Mouse (Mus musculus) kidney, embryonic 16.5 days (tissue): Measurements from ENCODE around the gene Rpl21. TPM values are rescaled to one million over a fixed set of nuclear protein-coding genes. Genes with fewer than 3 reads are reported as not detected.

Source experiments
- ATAC-seq: fragments of 200-750 bp; cut with Nextera tagmentation; 2 replicates; pipeline ENCODE4 v1.8.0; 2017; ENCODE audit warnings: moderate TSS enrichment; ENCODE audit not compliant: low FRiP score, low TSS enrichment
- H3K27ac ChIP-seq: fragments of 300-500 bp; sonication (generic); 2 replicates; pipeline ENCODE4 v1.5.1; 2014; ENCODE audit warnings: low read length
- H3K27me3 ChIP-seq: fragments of 300-500 bp; sonication (generic); 2 replicates; pipeline ENCODE4 v1.6.1; 2014; ENCODE audit warnings: low read length, control low read depth, mixed read lengths; ENCODE audit not compliant: insufficient read depth
- H3K36me3 ChIP-seq: fragments of 300-500 bp; sonication (generic); 2 replicates; pipeline ENCODE4 v1.6.1; 2014; ENCODE audit warnings: low read length, control low read depth, mixed read lengths; ENCODE audit not compliant: insufficient read depth
- H3K4me1 ChIP-seq: fragments of 300-500 bp; sonication (generic); 2 replicates; pipeline ENCODE4 v1.6.1; 2014; ENCODE audit warnings: low read length, control low read depth, mixed read lengths; ENCODE audit not compliant: insufficient read depth
- H3K4me2 ChIP-seq: fragments of 300-500 bp; sonication (generic); replicated peaks from 2 replicates; pipeline ENCODE4 v1.6.1; 2014; ENCODE audit warnings: low read depth, low read length
- H3K4me3 ChIP-seq: fragments of 300-500 bp; sonication (generic); 2 replicates; pipeline ENCODE4 v1.5.1; 2014; ENCODE audit warnings: mild to moderate bottlenecking, low read length
- H3K9ac ChIP-seq: fragments of 300-500 bp; sonication (generic); replicated peaks from 2 replicates; pipeline ENCODE4 v1.6.1; 2014; ENCODE audit warnings: low read length
- H3K9me3 ChIP-seq: fragments of 300-500 bp; sonication (generic); 2 replicates; pipeline ENCODE4 v1.6.1; 2016; ENCODE audit warnings: low read length, control low read depth
- WGBS: fragments of 180-500 bp; shearing (Covaris S2); extraction: QIAGEN DNeasy Blood & Tissue Kit; methylation state at CpG from one replicate; pipeline ENCODE4 v1.1.7; 2014; 5-methylcytosine and 5-hydroxymethylcytosine counted together
- polyA plus RNA-seq: library from polyadenylated mRNA; unstranded; fragments of >200 nt; fragmentation: Nextera tagmentation; extraction: Ambion mirVana; gene quantifications from 2 replicates; pipeline ENCODE4 v1.2.1, GENCODE M21; 2015

The Rpl21 gene
- polyA plus RNA-seq, 1 experiment from 2014 or later: 459 TPM

DNA sequence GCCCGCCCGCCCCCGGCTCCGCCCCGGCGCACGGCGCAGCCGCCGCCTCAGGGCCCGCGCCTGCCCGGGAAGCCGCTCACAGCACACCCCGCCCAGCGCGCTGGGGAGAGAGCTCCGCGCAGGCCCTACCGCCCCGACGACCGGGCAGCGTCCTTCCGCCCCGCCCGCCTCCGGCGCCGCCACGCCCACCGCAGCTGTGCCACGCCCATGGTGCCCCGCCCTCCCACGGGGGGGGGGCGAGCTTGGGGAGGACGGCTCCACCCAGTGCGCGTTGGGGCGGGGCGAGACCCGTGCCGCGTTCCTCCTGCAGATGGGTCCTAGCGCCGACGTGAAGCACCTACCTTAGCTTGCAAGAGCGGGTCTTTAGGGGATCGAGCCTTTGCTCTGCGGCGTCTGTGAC is 37.8 kb upstream of the Rpl21 start, which contains the start of gene Usp12:
TSS of gene Usp12 (minus strand) at position 154 of the 400 bp plus-strand sequence.
- Histone ChIP-seq H3K4me2 (peak within 1 kb of the TSS; percentile 79), H3K4me1 (peaks cover 38% of the 10 kb centered on the region), H3K27ac (peak within 1 kb of the TSS; percentile 94), H3K9me3 (no peaks in the 10 kb centered on the region), H3K4me3 (peak within 1 kb of the TSS; percentile 98), H3K9ac (peak within 1 kb of the TSS; percentile 97), H3K27me3 (no peaks in the 10 kb centered on the region), H3K36me3 (no peaks in the 10 kb centered on the region)
- peak; percentile 98 for ATAC-seq
- under 1% methylated on average over 31 of the region's 51 CpGs for WGBS

DNA sequence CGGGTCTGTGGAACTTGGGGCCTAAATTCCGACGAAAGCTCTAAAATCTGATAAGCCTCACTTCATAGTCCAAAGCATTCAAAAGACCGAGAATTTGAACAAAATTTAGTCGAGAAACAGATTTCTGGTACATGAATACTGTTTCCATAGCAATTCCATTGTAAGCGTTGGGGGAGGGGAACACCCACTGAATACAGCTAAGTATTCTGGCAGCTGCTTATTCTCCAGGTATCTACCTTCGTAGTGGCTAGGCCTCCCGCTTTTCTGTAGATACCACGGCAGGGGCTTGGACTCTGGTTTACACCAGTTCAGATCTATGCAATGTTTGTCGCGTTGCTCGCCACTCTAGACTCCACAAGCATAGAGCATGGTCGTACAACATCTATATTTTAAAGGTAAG is 37.0 kb upstream of the Rpl21 start:
- no peak overlapping the region for H3K4me2 ChIP-seq
- H3K4me3 ChIP-seq: no peak overlapping the region
- peaks cover 30% of the 10 kb centered on the region for H3K4me1 ChIP-seq
- H3K36me3 ChIP-seq: no peaks in the 10 kb centered on the region
- no peak for ATAC-seq
- no peaks in the 10 kb centered on the region for H3K27me3 ChIP-seq
- WGBS: 76% methylated on average over 13 of the region's 13 CpGs
- H3K9me3 ChIP-seq: no peaks in the 10 kb centered on the region
- H3K9ac ChIP-seq: no peak overlapping the region
- H3K27ac ChIP-seq: no peak overlapping the region

DNA sequence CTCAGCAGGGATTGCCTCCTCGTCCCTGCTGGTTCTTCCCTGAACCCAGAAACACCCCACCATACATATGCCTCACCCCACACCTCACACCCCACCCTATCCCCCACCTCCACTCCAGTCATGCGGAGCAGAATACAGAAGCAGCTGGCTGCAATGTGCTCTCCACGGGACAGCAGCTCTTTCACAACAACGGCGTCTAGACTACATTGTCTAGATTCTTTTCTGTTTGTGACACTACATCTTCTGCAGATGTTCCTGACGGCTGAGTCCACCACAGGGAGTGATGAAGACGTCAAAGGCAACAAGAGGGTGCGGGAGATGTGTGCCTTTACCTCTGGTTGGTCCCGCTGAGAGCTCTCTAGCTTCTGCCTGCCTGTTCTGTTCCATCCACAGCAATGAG is 34.7 kb upstream of the Rpl21 start:
- peaks cover 7% of the 10 kb centered on the region for H3K9me3 ChIP-seq
- H3K4me1 ChIP-seq: peaks cover 10% of the 10 kb centered on the region
- ATAC-seq: no peak
- no peak overlapping the region for H3K9ac ChIP-seq
- H3K4me3 ChIP-seq: no peak overlapping the region
- WGBS: 50% methylated on average over 9 of the region's 9 CpGs
- H3K36me3 ChIP-seq: no peaks in the 10 kb centered on the region
- no peaks in the 10 kb centered on the region for H3K27me3 ChIP-seq
- H3K27ac ChIP-seq: no peak overlapping the region
- no peak overlapping the region for H3K4me2 ChIP-seq

DNA sequence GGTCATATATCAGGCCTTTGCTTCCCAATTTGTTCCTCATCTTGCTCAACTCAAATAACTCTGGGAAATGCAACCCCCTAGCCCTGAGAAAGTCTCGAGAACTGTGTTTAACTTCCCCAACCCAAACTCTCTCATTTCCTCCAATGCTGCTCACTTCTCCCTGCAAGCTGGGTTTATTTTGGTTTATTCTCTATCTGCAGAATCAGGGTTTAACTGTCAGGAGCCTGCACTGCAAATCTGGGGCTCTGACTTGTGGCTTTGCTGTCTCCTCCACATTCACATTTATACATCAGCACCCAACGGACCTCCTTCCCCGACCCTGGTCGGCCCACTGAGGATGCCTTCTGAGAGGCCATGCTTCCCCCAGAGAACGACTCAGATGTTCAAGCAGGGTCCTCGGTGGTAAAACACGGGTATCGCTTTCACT is 26.7 kb upstream of the Rpl21 start:
- H3K4me3 ChIP-seq: no peak overlapping the region
- no peaks in the 10 kb centered on the region for H3K4me1 ChIP-seq
- 49% methylated on average over 8 of the region's 8 CpGs for WGBS
- no peaks in the 10 kb centered on the region for H3K27me3 ChIP-seq
- ATAC-seq: no peak
- no peaks in the 10 kb centered on the region for H3K36me3 ChIP-seq
- H3K27ac ChIP-seq: no peak overlapping the region
- no peak overlapping the region for H3K4me2 ChIP-seq
- peaks cover 7% of the 10 kb centered on the region for H3K9me3 ChIP-seq
- H3K9ac ChIP-seq: no peak overlapping the region

DNA sequence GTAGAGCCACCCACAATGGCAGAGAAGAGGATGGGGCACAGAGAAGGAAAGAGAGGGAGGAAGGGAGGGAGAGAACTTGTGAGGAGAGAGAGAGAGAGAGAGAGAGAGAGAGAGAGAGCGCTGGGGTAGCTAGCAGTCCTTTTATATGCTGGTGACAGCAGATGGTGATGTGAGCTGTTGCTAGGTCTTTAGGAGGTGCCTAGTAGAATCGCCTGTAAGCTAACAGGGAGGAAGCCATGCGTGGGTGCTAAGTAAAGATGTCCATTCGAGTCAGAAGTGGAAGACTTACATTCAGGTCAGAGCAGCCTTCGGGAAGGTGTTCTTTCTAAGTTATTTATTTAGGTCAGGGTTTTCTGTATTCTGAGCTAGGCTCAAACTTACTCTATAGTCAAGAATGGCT is 22.7 kb upstream of the Rpl21 start:
- peaks cover 7% of the 10 kb centered on the region; the same call in 1 of the 2 replicates for H3K9me3 ChIP-seq
- H3K9ac ChIP-seq: no peak overlapping the region
- 76% methylated on average over 5 of the region's 5 CpGs for WGBS
- no peaks in the 10 kb centered on the region for H3K27me3 ChIP-seq
- no peak overlapping the region for H3K4me2 ChIP-seq
- H3K36me3 ChIP-seq: no peaks in the 10 kb centered on the region
- no peak for ATAC-seq
- H3K27ac ChIP-seq: no peak overlapping the region
- no peak overlapping the region for H3K4me3 ChIP-seq
- no peaks in the 10 kb centered on the region for H3K4me1 ChIP-seq

DNA sequence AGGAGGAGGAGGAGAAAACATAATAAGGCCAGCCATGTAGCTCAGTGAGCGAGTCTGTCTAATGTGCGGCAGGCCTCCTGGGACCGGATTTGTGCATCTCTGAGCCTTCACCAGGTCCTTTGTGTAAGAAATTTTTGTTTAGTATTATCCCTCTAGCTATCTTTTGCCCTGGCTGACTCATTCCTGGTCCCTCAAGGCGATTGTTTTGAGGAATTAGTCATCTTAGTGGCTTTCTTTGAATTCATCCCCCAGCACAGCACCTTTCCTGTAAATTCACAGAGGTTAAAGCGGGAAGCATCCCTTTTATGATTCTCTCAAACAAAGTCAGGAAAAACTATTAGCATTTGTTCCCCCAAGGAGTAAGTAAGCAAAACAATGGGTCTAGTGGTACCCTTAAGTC is 19.8 kb upstream of the Rpl21 start:
- Histone ChIP-seq H3K4me1 (no peaks in the 10 kb centered on the region), H3K36me3 (no peaks in the 10 kb centered on the region), H3K9ac (no peak overlapping the region), H3K9me3 (peaks cover 7% of the 10 kb centered on the region; the same call in 1 of the 2 replicates), H3K4me2 (no peak overlapping the region), H3K27ac (no peak overlapping the region), H3K4me3 (no peak overlapping the region), H3K27me3 (no peaks in the 10 kb centered on the region)
- no peak for ATAC-seq
- WGBS: 92% methylated on average over 5 of the region's 5 CpGs

DNA sequence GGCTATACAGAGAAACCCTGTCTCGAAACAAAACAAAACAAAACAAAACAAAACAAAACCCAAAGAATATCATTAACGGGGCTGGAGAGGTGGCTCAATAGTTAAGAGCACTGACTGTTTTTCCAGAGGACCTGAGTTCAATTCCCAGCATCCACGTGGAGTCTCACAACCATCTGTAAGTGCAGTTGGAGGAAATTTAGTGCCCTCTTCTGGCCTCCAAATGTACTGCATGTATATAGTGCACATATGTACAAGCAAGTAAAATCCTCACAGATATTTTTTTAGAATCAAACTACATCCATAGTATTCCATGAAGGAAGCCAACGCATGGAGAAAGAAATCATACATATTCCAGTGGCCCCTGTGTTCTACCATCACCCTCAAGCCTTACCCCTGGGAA is 19.3 kb upstream of the Rpl21 start:
- no peaks in the 10 kb centered on the region for H3K4me1 ChIP-seq
- H3K27ac ChIP-seq: no peak overlapping the region
- H3K27me3 ChIP-seq: no peaks in the 10 kb centered on the region
- H3K4me3 ChIP-seq: no peak overlapping the region
- 88% methylated on average over 4 of the region's 4 CpGs for WGBS
- no peak for ATAC-seq
- no peak overlapping the region for H3K9ac ChIP-seq
- peaks cover 7% of the 10 kb centered on the region; the same call in 1 of the 2 replicates for H3K9me3 ChIP-seq
- no peaks in the 10 kb centered on the region for H3K36me3 ChIP-seq
- no peak overlapping the region for H3K4me2 ChIP-seq

DNA sequence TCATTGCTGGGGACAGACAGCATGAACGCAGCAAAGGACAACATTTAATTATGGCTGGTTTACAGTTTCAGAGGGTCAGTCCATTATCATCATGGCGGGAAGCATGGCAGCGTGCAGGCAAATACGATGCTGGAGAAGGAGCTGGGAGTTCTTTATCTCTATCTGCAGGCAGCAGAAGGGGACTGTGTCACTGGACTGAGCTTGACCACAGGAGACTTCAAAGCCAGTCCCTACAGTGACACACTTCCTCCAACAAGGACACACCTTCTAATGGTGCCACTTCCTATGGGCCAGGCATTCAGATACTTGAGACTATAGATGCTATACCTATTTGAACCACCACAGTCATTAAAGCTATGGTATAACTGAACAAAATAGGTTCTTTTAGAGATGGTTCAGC is 17.3 kb upstream of the Rpl21 start:
- Histone ChIP-seq H3K4me2 (no peak overlapping the region), H3K4me1 (no peaks in the 10 kb centered on the region), H3K27ac (no peak overlapping the region)

DNA sequence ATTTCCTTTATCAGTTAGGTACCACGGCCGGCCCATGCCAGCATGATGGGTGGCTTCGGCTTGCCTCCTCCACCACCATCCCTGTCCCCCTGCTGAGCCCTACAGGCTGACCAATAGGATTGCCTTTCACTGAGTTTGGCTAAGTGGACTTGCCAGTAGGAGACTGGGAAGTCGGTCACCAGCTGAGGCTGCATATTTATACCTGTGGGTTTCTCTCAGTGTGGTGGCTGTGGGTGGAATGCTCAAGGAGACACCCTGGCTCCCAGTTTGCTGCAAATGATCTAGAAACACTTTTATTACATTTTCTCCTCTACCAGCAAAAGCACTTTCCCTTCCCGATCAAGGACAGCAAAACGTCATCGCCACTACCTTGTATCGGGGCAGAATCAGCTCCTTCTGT is 15.1 kb upstream of the Rpl21 start:
- WGBS: 89% methylated on average over 8 of the region's 8 CpGs
- no peaks in the 10 kb centered on the region for H3K36me3 ChIP-seq
- H3K27me3 ChIP-seq: no peaks in the 10 kb centered on the region
- H3K9ac ChIP-seq: no peak overlapping the region
- H3K4me1 ChIP-seq: no peaks in the 10 kb centered on the region
- no peak overlapping the region for H3K4me2 ChIP-seq
- peaks cover 7% of the 10 kb centered on the region; the same call in 1 of the 2 replicates for H3K9me3 ChIP-seq
- H3K4me3 ChIP-seq: no peak overlapping the region
- ATAC-seq: no peak
- H3K27ac ChIP-seq: no peak overlapping the region

More for the DNA sequence above, 17.3 kb upstream of the Rpl21 start:
- H3K4me3 ChIP-seq: no peak overlapping the region
- H3K9me3 ChIP-seq: peaks cover 7% of the 10 kb centered on the region; the same call in 1 of the 2 replicates
- no peak overlapping the region for H3K9ac ChIP-seq
- 81% methylated on average over 4 of the region's 4 CpGs for WGBS
- ATAC-seq: no peak
- no peaks in the 10 kb centered on the region for H3K27me3 ChIP-seq
- no peaks in the 10 kb centered on the region for H3K36me3 ChIP-seq

DNA sequence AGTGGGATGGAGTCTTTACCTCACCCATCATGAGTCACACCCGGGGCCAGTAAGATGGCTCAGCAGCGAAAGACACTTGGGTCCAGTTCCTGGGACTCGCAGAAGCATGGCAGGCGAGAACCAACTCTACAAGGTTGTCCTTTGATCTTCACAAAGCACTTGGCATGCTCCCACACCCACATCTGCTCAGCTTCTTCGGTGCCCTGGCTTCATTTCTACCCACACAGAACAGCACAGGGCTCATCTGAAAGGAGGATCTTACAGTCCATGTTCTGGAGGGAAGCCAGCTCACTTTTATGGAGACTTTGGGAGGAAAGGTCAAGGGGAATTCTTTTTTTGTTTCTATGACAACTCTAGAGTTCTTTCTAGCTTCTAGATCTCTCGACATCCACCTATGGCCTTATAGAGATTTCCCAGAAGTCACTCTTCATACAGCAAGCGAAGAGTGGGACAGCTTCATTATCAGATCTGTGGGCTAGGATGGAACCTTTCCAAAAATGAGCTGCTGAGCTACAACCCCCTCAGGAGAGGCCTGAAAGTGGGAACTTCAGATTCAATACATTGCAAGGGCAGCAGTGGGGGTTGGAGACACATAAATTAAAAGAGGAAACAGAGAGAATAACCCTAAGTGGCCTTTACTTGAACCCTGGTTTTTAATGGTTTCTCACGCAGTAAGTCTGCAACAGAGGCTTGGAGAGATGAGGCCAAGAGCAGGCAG is 13.6 kb upstream of the Rpl21 start:
- Histone ChIP-seq H3K27me3 (no peaks in the 10 kb centered on the region), H3K4me1 (no peaks in the 10 kb centered on the region), H3K27ac (no peak overlapping the region), H3K9me3 (no peaks in the 10 kb centered on the region), H3K9ac (no peak overlapping the region), H3K36me3 (no peaks in the 10 kb centered on the region), H3K4me2 (no peak overlapping the region), H3K4me3 (no peak overlapping the region)
- WGBS: 72% methylated on average over 8 of the region's 8 CpGs
- ATAC-seq: 0 out of 2 replicates have a peak, but pooled peaks have one; percentile 39
